24 mouse cellular contexts compared by ENCODE assay signal in genomic region chr13:8552242-8552641, GRCm38 (mm10).
A peak's percentile ranks its signal among the peaks of the same experiment; 100 is the strongest.
DNase-seq lines count a peak whose midpoint lies in the region; ATAC-seq lines count a peak whose summit lies in the region.
"Had no signal": no experiment of that assay in that cellular context is flagged by ENCODE, and none has a peak within 500 bp of the region (broad histone marks: within the 10 kb centered on the region; RNA-seq: fewer than 3 reads in every experiment).

No protein-coding gene starts in this region.

- H3K9me3 ChIP-seq in embryonic facial prominence, embryonic 14.5 days (ENCODE audit: control insufficient read depth, low read length): no peaks in the 10 kb centered on the region
- H3K9me3 ChIP-seq in embryonic facial prominence, embryonic 10.5 days: no peaks in the 10 kb centered on the region
- H3K9me3 ChIP-seq in lung, embryonic 16.5 days (ENCODE audit: control insufficient read depth, low read length): no peaks in the 10 kb centered on the region
- H3K9me3 ChIP-seq in stomach, embryonic 16.5 days (replicated peaks; ENCODE audit: control insufficient read depth, low read length): no peaks in the 10 kb centered on the region
- H3K9me3 ChIP-seq: hindbrain, embryonic 12.5 days; neural tube, embryonic 15.5 days had no signal

- WGBS in embryonic facial prominence, embryonic 14.5 days: 51% methylated on average over 2 of the region's 2 CpGs
- 76% methylated on average over 2 of the region's 2 CpGs for WGBS in embryonic facial prominence, embryonic 10.5 days
- 28% methylated on average over 2 of the region's 2 CpGs for WGBS in lung, embryonic 16.5 days
- 35% methylated on average over 2 of the region's 2 CpGs for WGBS in stomach, embryonic 16.5 days

- no peaks in the 10 kb centered on the region for H3K36me3 ChIP-seq in embryonic facial prominence, embryonic 14.5 days (ENCODE audit: control insufficient read depth, insufficient read depth, low read length)
- H3K36me3 ChIP-seq in embryonic facial prominence, embryonic 10.5 days (replicated peaks): no peaks in the 10 kb centered on the region
- H3K36me3 ChIP-seq in lung, embryonic 16.5 days (ENCODE audit: control insufficient read depth, insufficient read depth, low read length): no peaks in the 10 kb centered on the region
- no peaks in the 10 kb centered on the region for H3K36me3 ChIP-seq in stomach, embryonic 16.5 days (ENCODE audit: control insufficient read depth, insufficient read depth, low read length)
- H3K36me3 ChIP-seq: hindbrain, embryonic 12.5 days; neural tube, embryonic 15.5 days had no signal

- H3K27ac ChIP-seq in embryonic facial prominence, embryonic 14.5 days (replicated peaks; ENCODE audit: low read depth, low read length): no peak overlapping the region
- H3K27ac ChIP-seq in embryonic facial prominence, embryonic 10.5 days (replicated peaks): no peak overlapping the region
- peak overlapping the region; percentile 1; the same call in 1 of the 2 replicates for H3K27ac ChIP-seq in lung, embryonic 16.5 days (ENCODE audit: low read length)
- no peak overlapping the region for H3K27ac ChIP-seq in stomach, embryonic 16.5 days (ENCODE audit: low read length)
- H3K27ac ChIP-seq: hindbrain, embryonic 12.5 days; neural tube, embryonic 15.5 days had no signal

- H3K4me1 ChIP-seq in embryonic facial prominence, embryonic 14.5 days (ENCODE audit: control insufficient read depth, insufficient read depth, low read length): no peaks in the 10 kb centered on the region
- H3K4me1 ChIP-seq in embryonic facial prominence, embryonic 10.5 days: no peaks in the 10 kb centered on the region
- no peaks in the 10 kb centered on the region for H3K4me1 ChIP-seq in lung, embryonic 16.5 days (replicated peaks; ENCODE audit: control insufficient read depth, insufficient read depth, low read length)
- H3K4me1 ChIP-seq in stomach, embryonic 16.5 days (ENCODE audit: control insufficient read depth, insufficient read depth, low read length): no peaks in the 10 kb centered on the region
- H3K4me1 ChIP-seq: hindbrain, embryonic 12.5 days; neural tube, embryonic 15.5 days had no signal

- DNase-seq in embryonic facial prominence, embryonic 14.5 days (ENCODE audit: low spot score): peak; percentile 19
- no peak for DNase-seq in embryonic facial prominence, embryonic 10.5 days (ENCODE audit: low spot score)
- DNase-seq in lung, postnatal 25 days (ENCODE audit: low spot score): no peak
- peak; percentile 9 for DNase-seq in cerebellum, adult 8-10 months
- no peak for DNase-seq in thymus, postnatal 36 days
- DNase-seq: adrenal gland, postnatal 14 days; gastrocnemius, postnatal 36 days; kidney, adult 9 months; kidney, postnatal 36 days; layer of hippocampus, adult 9-11 months; lung, adult 18-20 months; midbrain, embryonic 14.5 days; right cerebral cortex, postnatal 25 days had no signal

- no peak overlapping the region for H3K9ac ChIP-seq in embryonic facial prominence, embryonic 14.5 days (ENCODE audit: low read depth, low read length)
- H3K9ac ChIP-seq in lung, embryonic 16.5 days (ENCODE audit: low read length): no peak overlapping the region
- no peak overlapping the region for H3K9ac ChIP-seq in stomach, embryonic 16.5 days (ENCODE audit: low read length)
- H3K9ac ChIP-seq: hindbrain, embryonic 12.5 days; neural tube, embryonic 15.5 days had no signal

- ATAC-seq in embryonic facial prominence, embryonic 14.5 days (ENCODE audit: low read depth): no peak
- peak; percentile 89 for ATAC-seq in lung, embryonic 16.5 days (ENCODE audit: low read depth)
- peak; percentile 73; the same call in 1 of the 2 replicates for ATAC-seq in stomach, embryonic 16.5 days (ENCODE audit: insufficient read depth, low FRiP score)
- ATAC-seq in megakaryocyte, adult 5-6 weeks (ENCODE audit: poor library complexity, severe bottlenecking): no peak
- ATAC-seq: activated CD4-positive, CD25-positive, alpha-beta regulatory T cell, adult 4 months; CD4-positive, CD25-positive, alpha-beta regulatory T cell, adult 4 months; forebrain, embryonic 14.5 days; inflammation-experienced regulatory T-cells, adult 6 months had no signal

- no peak overlapping the region for H3K4me2 ChIP-seq in embryonic facial prominence, embryonic 14.5 days (ENCODE audit: low read depth, low read length)
- no peak overlapping the region for H3K4me2 ChIP-seq in lung, embryonic 16.5 days (ENCODE audit: low read depth, low read length)
- no peak overlapping the region for H3K4me2 ChIP-seq in stomach, embryonic 16.5 days (ENCODE audit: low read depth, low read length)
- H3K4me2 ChIP-seq: hindbrain, embryonic 12.5 days; liver, embryonic 11.5 days; neural tube, embryonic 15.5 days had no signal

- H3K4me3 ChIP-seq in embryonic facial prominence, embryonic 14.5 days (ENCODE audit: low read depth, low read length): no peak overlapping the region
- H3K4me3 ChIP-seq in embryonic facial prominence, embryonic 10.5 days: no peak overlapping the region
- H3K4me3 ChIP-seq in lung, embryonic 16.5 days (ENCODE audit: low read length): no peak overlapping the region
- H3K4me3 ChIP-seq in stomach, embryonic 16.5 days (replicated peaks; ENCODE audit: low read length): no peak overlapping the region
- H3K4me3 ChIP-seq: erythroblast, embryonic 14.5 days; hindbrain, embryonic 12.5 days; neural tube, embryonic 15.5 days had no signal

- no peaks in the 10 kb centered on the region for H3K27me3 ChIP-seq in embryonic facial prominence, embryonic 14.5 days (replicated peaks; ENCODE audit: control insufficient read depth, insufficient read depth, low read length)
- no peaks in the 10 kb centered on the region for H3K27me3 ChIP-seq in embryonic facial prominence, embryonic 10.5 days (replicated peaks; ENCODE audit: low read depth, poor library complexity, severe bottlenecking)
- H3K27me3 ChIP-seq in lung, embryonic 16.5 days (ENCODE audit: control insufficient read depth, insufficient read depth, low read depth, low read length): no peaks in the 10 kb centered on the region
- no peaks in the 10 kb centered on the region for H3K27me3 ChIP-seq in stomach, embryonic 16.5 days (ENCODE audit: control insufficient read depth, insufficient read depth, low read length)
- H3K27me3 ChIP-seq: hindbrain, embryonic 12.5 days; neural tube, embryonic 15.5 days had no signal

Comparison
In these comparisons a context has a peak if more than half of its experiments do, and no peak if none do; other contexts are left out.
1. DNase-seq: peak in embryonic facial prominence, embryonic 14.5 days (single experiment) and cerebellum, adult 8-10 months (single experiment); none in embryonic facial prominence, embryonic 10.5 days (single experiment), lung, postnatal 25 days (single experiment) and thymus, postnatal 36 days (0 of 2).
2. ATAC-seq: peak in lung, embryonic 16.5 days (single experiment) and stomach, embryonic 16.5 days (single experiment); none in embryonic facial prominence, embryonic 14.5 days (single experiment) and megakaryocyte, adult 5-6 weeks (single experiment).